Mouse (Mus musculus): ENCODE results near the gene Arglu1.

Arglu1 gene

DNA sequence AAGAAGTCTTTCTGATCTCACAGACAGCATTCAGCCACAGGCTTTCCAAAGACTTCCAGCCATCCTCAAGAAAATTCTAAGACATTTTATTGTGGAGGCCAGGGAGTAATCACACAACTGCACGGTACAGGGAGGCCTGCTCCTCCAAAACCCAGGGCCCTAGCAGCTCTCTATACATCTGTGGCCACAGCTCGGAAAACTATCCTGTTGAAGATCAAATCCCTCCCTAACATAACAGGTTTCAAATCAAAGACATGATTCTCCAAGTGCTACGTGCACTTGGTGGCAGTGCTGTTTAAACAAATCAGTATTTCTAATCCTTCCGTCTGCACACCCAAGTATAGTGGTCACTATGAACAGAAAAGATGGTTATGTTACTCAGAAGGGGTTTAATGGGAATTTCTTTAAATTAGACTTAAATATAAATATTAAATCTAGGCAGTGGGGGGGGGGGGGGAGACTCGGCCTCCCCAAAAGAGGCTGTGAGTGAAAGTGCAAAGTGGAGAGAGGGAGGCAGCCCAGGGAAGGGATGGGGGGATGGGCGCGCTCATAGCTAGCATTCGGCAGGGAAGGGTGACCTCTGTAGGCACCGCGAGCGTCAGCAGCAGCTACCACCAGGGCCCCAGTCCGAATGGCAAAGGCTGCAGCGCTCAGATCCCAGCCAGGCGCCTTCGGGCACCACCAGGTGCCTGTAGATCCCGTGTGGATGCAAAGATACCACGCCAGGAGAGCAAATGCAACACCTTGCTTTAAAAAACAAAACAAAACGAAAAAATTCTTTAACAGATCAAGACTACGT, 31.7 kb downstream of the Arglu1 start:
- DNase-seq, result peak; percentile 67

DNA sequence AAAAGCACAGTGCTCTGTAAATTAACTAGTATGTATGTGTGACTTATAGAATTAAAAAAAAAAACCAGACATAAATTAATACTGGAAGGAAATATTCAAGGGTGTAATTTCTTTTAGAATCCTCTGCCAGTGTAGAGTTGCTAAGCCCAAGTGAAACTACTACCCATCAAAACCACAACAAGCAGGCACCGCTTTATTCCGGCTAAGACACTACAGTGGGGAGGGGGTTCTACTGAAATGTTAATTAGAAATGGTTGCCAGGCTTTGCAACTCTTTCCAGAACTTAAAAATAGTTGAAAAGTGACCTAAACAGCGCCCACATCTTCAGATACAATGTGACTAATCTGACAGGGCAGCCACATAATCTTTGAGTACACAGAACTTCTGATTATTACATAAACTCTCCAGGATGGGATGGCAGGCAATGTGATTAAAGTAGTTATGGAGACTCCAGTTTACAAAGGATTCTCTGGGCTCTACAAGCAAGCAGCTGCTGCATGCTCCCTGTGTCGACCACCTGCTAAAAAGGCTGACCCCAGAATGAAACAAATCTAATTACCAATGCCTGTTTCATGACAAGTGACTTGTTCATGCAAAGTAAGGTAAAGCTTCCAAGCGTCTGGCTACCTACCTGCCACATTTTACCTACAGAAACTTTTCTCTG, 32.5 kb downstream of the Arglu1 start:
- DNase-seq, result no peak

DNA sequence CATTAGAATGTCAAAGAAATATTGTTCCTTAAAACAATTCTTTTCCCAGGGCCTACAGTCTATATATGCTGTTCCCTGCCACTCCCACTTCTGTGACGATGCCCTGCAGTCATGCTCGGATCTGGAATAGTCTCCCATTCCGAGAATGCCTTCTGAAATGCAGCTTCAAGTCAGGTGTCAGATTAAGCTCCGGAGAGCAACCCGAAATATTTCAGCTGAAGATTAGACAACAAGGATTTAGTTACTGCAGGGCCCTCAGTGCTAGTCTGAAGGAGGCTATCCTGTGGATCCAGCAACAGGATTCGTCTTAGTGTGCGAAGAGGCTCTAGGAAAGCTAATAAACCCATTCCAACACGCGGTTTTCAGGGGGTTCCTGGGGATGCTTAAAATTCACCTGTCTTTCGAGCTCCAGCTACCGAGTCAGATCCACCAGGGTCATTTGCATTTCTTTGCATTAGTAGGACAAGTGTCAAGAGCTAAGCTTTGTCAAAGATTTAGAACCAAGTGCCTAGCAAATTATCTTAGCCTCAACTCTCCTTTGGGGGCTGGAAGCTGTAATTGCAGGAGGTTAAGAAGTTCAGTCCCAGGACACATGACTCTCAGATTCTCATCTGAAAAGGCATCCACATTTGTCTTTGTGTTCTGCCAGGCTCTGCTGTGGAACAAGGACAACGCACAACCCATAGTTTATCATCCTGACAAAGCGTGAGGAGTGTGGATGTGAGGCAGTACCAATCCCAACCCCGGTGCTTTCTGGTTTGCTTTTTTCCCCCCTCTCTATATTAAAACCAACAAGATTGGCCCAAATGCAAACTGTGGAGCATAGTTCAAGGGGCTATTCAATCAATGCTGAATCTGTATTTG, 33.5 kb downstream of the Arglu1 start:
- DNase-seq, result no peak

DNA sequence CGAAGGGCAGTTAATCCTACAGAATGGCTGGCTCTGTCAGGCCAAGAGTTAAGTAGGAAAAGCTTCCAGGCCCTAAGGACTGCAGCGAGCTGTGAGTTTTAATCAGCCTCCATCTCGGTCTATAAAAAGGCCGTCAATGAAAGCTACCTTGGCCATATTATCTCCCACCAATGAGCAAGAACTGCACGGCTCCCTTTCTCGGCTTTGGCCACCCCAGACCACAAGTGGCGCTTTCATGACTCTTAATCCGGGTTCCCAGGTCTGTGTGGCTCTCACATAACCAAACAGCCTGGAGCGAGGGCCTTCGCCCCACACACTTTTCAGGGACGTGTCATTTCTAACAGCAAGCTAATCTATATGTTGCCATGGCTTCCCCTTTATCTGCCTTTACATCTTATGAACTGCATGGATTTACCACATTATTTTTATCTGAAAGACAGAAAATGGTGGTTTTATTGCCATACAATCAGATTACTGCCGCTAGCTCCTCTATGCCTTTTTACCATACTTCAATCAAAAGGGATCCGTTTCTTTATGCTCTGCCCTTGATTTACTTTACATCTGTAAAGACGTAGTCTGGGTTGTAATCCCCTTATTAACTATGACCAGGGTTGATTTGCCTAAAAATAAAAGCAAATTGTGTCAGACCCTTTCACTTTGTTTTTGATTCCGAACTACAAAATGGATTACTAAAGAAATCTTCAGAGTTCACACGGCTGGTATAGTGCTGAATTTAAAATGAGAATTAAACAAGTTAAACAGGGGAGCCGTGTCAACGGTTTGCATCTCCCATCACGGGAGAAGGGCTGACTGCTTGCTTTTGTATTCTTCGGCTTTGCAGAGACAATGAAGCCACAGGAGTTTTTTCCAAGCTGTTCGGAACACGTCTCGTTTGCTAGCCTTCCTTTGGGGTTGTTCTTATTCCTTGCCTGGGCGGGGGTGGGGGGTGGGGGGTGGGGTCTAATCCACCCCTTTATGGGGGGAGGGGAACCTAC, 34.7 kb downstream of the Arglu1 start:
- DNase-seq, result no peak

- DNase-seq, result no peak
These were observed 36.3 kb downstream of the Arglu1 start for GRCm38 (mm10) chr8:8653906-8654489.

- no peak for DNase-seq
These were observed 37.0 kb downstream of the Arglu1 start for GRCm38 (mm10) chr8:8653343-8653742.

DNA sequence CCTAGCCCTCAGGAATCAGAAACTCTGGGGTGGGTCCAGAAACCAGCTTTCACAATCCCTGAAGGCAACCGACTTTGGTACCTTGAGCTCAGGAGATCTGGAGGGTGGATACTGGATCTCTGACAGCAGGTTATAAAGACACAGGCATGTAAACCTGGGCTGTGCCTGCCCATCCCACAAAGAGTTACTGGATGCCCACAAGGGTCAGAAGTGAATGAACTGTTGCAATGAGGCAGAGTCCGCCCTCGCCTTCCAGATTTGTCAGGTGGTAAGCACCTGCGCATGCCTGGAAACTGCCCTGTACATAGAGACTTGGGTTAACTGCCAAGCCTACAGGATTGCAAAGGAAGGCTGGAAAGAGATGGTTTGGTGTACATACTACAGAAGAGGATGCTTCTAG, 37.9 kb downstream of the Arglu1 start:
- no peak for DNase-seq

- DNase-seq, result no peak
These were observed 40.4 kb downstream of the Arglu1 start for GRCm38 (mm10) chr8:8649944-8650343.

GRCm38 (mm10) chr8:8649536-8649935, 40.8 kb downstream of the Arglu1 start:
- DNase-seq, result no peak

- no peak for DNase-seq
These were observed 41.6 kb downstream of the Arglu1 start for GRCm38 (mm10) chr8:8648686-8649085.

DNA sequence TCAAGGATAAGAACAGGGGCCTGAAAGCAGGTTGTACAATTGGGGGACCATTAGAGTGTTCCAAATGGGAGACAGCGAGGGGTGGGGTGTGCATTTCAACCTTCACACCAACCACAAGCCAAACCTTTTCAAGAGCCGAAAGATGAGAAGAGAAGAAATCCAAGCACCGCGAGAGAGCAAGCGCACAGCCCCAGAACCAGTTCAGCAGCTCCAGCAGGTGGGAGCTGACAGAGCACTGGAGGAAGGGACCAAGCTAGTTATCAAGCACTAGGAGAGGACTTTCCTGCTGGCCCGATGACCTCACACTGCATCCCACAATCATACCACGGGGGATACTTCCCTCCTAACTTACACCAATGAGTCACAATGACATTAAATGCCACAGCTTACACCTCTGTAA, 42.5 kb downstream of the Arglu1 start:
- no peak for DNase-seq

- no peak for DNase-seq
These were observed 43.0 kb downstream of the Arglu1 start for GRCm38 (mm10) chr8:8647319-8647718.

- no peak for DNase-seq
These were observed 46.0 kb downstream of the Arglu1 start for GRCm38 (mm10) chr8:8644160-8644915.

DNA sequence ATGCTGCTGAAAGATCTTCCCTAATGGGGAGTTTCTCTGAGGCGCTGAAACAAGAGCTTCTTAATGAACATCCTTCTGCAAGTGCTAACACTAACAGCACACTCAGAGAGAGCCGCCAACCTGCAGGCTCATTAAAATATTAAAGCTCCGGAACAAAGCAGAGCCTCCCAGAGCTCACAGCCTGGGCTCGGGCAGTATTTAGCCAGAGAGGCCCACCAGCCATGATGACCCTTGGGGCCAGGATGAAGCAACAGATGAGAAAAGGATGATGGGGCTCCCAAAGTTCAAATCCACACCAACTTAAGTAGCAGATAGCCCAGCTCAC, 50.1 kb downstream of the Arglu1 start:
- no peak for DNase-seq

GRCm38 (mm10) chr8:8639569-8640263, 50.6 kb downstream of the Arglu1 start:
- no peak for DNase-seq

GRCm38 (mm10) chr8:8631394-8631793, 58.9 kb downstream of the Arglu1 start:
- no peak for DNase-seq

DNA sequence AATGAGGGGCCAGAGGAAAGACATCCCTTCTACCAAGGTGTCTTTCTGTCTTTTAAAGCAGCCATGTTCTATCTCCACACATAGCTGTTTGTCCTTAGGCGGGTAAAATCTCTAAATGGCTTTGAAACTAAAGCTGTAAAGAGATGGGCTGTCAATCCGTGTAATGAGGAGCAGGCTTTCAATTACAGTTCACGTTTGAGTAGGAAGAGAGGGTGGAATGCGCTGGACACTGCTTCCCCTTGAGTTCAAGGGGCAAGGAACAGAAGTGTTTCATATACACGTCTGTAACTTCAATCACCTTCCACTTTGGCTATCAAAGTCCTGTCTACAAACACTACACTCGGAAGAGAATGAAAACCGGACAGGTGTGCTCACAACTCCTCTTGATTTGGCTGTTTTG, 66.3 kb downstream of the Arglu1 start:
- no peak for DNase-seq

- DNase-seq, result no peak
These were observed 66.8 kb downstream of the Arglu1 start for GRCm38 (mm10) chr8:8623486-8623885.

DNA sequence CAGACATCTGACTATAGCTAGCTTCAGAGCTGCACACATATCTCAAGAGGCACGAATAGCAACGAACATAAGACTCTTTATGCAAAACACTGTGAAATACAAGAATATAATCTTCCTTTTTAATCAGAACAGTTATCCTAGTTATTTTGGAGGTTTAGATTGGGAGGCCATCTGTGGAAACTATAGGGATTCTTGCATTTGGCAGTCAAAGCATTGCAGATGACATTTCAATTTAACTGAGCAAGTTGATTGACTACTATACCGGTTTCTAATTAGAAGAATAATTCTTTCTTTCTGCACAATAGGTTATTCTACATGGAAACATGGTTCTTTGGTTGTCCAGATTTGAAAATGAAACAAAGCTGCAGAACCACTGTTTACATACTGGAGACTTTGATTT, 67.8 kb downstream of the Arglu1 start:
- no peak for DNase-seq

DNA sequence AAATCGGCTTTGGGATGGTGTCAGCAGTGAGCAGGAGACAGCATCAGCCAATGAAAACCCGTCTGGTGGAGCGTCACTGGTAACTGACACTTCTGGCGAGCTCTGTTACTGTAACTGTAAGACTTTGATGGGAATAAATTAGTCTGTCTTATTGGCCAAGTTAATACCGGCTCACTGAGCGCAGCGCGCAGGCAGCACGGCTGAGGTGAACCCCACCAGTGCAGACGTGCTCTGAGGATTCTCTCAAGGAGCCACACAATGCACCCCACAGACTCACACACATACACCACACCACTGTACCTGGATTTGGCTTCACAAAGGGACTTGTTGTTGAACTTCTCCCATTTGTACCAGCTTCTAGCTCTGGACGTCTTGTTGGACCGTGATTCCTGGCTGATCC, 68.3 kb downstream of the Arglu1 start:
- no peak for DNase-seq

Data from thymus, postnatal 14 days (tissue).